Mouse (Mus musculus) liver, postnatal 0 days (tissue): ENCODE measurements around the gene Atp11a. TPM values are rescaled to one million over a fixed set of nuclear protein-coding genes. Genes with fewer than 3 reads are reported as not detected.

Experiments
- ATAC-seq: fragments of 200-750 bp; cut with Nextera tagmentation; 2 replicates; pipeline ENCODE4 v1.8.0; 2017; ENCODE audit warnings: mild to moderate bottlenecking, moderate library complexity
- DNase-seq: peaks from one replicate; pipeline ENCODE4 v3.0.0-alpha.2; 2016
- H3K27ac ChIP-seq: fragments of 300-500 bp; sonication (generic); 2 replicates; pipeline ENCODE4 v1.5.1; 2014; ENCODE audit warnings: antibody characterized with exemption, moderate library complexity, mild to moderate bottlenecking, low read depth
- H3K27me3 ChIP-seq: fragments of 300-500 bp; sonication (generic); 2 replicates; pipeline ENCODE4 v1.6.1; 2014; ENCODE audit warnings: low read length, control low read depth, mixed read lengths; ENCODE audit not compliant: insufficient read depth
- H3K36me3 ChIP-seq: fragments of 300-500 bp; sonication (generic); replicated peaks from 2 replicates; pipeline ENCODE4 v1.6.1; 2014; ENCODE audit warnings: mild to moderate bottlenecking, control low read depth, low read length, moderate library complexity, mixed read lengths; ENCODE audit not compliant: insufficient read depth
- H3K4me1 ChIP-seq: fragments of 300-500 bp; sonication (generic); 2 replicates; pipeline ENCODE4 v1.6.1; 2014; ENCODE audit warnings: antibody characterized with exemption, mild to moderate bottlenecking, control low read depth; ENCODE audit not compliant: insufficient read depth
- H3K4me2 ChIP-seq: fragments of 300-500 bp; sonication (generic); 2 replicates; pipeline ENCODE4 v1.6.1; 2014; ENCODE audit warnings: low read depth, mild to moderate bottlenecking, low read length, moderate library complexity, mixed read lengths
- H3K4me3 ChIP-seq: fragments of 300-500 bp; sonication (generic); 2 replicates; pipeline ENCODE4 v1.5.1; 2014; ENCODE audit warnings: low read depth, low read length
- H3K9ac ChIP-seq: fragments of 300-500 bp; sonication (generic); replicated peaks from 2 replicates; pipeline ENCODE4 v1.6.1; 2014; ENCODE audit warnings: mild to moderate bottlenecking, moderate library complexity
- H3K9me3 ChIP-seq: fragments of 300-500 bp; sonication (generic); 2 replicates; pipeline ENCODE4 v1.6.1; 2016; ENCODE audit warnings: mild to moderate bottlenecking, control low read depth, low read length, mixed read lengths
- CTCF ChIP-seq: sonication (generic); IDR thresholded peaks from 2 replicates; pipeline ENCODE4 v1.5.1; 2016; ENCODE audit warnings: antibody characterized with exemption, low read depth
- EP300 ChIP-seq: IDR thresholded peaks from 2 replicates; pipeline ENCODE4 v1.6.1; 2016; ENCODE audit warnings: antibody characterized with exemption, low read depth, mild to moderate bottlenecking
- WGBS: fragments of 180-500 bp; shearing (Covaris S2); extraction: QIAGEN DNeasy Blood & Tissue Kit; methylation state at CpG from one replicate; pipeline ENCODE4 v1.1.7; 2014; ENCODE audit not compliant: insufficient replicate concordance; 5-methylcytosine and 5-hydroxymethylcytosine counted together
- polyA plus RNA-seq: library from polyadenylated mRNA; unstranded; fragments of >200 nt; fragmentation: Nextera tagmentation; extraction: Ambion mirVana; gene quantifications from 2 replicates; pipeline ENCODE4 v1.2.1, GENCODE M21; 2015

Gene Atp11a
- polyA plus RNA-seq, 1 experiment from 2014 or later: 0.90 TPM

DNA sequence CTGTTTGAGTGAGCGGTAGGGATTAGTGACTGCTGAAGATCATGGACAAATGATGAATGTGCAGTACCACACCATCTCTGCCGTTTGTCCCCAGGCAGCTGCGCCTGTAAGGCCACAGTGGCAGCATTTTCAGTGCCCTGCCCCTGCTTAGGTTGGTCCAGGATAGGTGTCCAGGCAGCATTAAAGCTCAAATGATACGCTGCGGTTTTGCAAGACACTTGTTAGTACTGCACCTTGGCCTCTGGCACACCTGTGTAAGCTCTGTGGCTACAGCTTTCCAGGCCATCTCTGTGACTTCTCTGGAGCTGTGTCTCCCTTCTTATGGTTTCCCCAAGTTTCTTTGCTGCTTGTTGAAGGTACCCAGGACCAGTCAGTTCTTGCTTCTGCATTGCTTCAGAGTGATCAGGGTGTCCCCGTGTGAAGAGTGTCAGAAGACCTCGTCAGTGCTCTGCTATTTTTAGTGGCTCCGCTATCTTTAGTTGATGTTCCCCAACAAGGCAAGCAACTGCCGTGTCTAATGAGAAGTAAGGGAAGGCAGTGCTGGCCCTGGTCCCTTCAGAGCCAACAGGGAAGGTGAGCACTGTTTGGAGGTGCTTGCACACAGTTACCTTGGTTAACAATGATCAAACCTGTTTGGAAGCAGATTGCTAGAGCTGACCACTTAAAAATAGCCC is 18.6 kb downstream of the Atp11a start:
- no peak for ATAC-seq

DNA sequence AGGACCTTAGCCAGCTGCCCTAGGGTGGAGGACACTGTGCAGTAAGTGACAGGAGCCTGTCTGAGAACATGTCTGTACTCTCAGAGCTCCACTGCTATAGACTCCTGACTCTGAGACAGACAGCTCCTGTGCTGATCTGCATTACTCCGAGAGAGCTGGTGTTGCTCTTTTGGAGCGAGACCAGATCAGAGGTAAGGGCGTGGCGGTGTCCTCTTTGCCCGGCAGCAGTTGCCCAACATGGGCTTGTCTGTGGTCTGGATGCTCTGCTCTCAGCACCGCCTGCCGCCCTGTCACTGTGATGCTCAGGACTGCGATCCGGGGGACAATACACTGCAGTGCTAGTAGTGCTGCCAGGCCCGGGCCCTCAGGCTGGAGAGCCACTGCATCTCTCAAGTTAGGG is 19.4 kb downstream of the Atp11a start:
- WGBS: 70% methylated on average over 10 of the region's 10 CpGs
- Histone ChIP-seq H3K4me3 (no peak overlapping the region), H3K4me2 (no peak overlapping the region), H3K4me1 (peaks cover 5% of the 10 kb centered on the region; the same call in 1 of the 2 replicates), H3K9me3 (no peaks in the 10 kb centered on the region), H3K27ac (no peak overlapping the region), H3K9ac (no peak overlapping the region), H3K27me3 (peaks cover 19% of the 10 kb centered on the region), H3K36me3 (no peaks in the 10 kb centered on the region)
- no peak for ATAC-seq
- TF ChIP-seq EP300 (no peak), CTCF (no peak)
- DNase-seq: no peak

More for the DNA sequence above, 18.6 kb downstream of the Atp11a start:
- WGBS: 57% methylated on average over 9 of the region's 9 CpGs
- H3K27ac ChIP-seq: no peak overlapping the region
- TF ChIP-seq CTCF (no peak), EP300 (no peak)
- H3K9ac ChIP-seq: no peak overlapping the region
- H3K9me3 ChIP-seq: no peaks in the 10 kb centered on the region
- H3K4me1 ChIP-seq: peaks cover 5% of the 10 kb centered on the region; the same call in 1 of the 2 replicates
- no peak for DNase-seq
- no peak overlapping the region for H3K4me3 ChIP-seq
- no peak overlapping the region for H3K4me2 ChIP-seq
- no peaks in the 10 kb centered on the region for H3K36me3 ChIP-seq
- H3K27me3 ChIP-seq: peaks cover 19% of the 10 kb centered on the region

DNA sequence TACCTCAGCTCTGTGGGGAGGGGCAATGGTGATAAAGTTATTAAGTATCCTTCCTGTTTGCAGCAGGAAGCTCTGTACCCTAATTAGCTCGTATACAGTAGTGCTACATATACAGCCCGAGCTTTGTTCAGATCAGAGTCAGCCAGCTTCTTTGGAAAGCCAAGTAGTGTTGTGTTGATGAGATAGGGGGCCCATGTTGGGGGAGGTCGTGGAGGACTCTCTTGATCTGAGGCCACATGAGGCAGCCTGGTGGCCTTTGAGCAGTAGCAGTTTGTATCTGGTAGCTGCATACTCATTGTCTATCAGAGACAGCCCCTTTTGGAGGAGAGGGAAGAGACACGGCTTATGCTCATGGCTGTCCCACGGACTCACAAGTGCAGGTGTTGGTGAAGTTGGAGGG is 20.4 kb downstream of the Atp11a start:
- no peak overlapping the region for H3K27ac ChIP-seq
- no peaks in the 10 kb centered on the region for H3K36me3 ChIP-seq
- 42% methylated on average over 5 of the region's 5 CpGs for WGBS
- no peak for DNase-seq
- peak; percentile 55 for ATAC-seq
- no peaks in the 10 kb centered on the region for H3K9me3 ChIP-seq
- TF ChIP-seq EP300 (no peak), CTCF (no peak)
- H3K4me3 ChIP-seq: no peak overlapping the region
- H3K9ac ChIP-seq: no peak overlapping the region
- H3K4me1 ChIP-seq: peaks cover 5% of the 10 kb centered on the region; the same call in 1 of the 2 replicates
- H3K4me2 ChIP-seq: no peak overlapping the region
- H3K27me3 ChIP-seq: peaks cover 14% of the 10 kb centered on the region

GRCm38 (mm10) chr8:12779541-12779940 is 22.7 kb downstream of the Atp11a start:
- Histone ChIP-seq H3K9ac (no peak overlapping the region), H3K9me3 (no peaks in the 10 kb centered on the region), H3K27me3 (peaks cover 20% of the 10 kb centered on the region), H3K27ac (no peak overlapping the region), H3K4me1 (peaks cover 5% of the 10 kb centered on the region; the same call in 1 of the 2 replicates), H3K4me2 (no peak overlapping the region), H3K4me3 (no peak overlapping the region), H3K36me3 (no peaks in the 10 kb centered on the region)
- DNase-seq (no peak), ATAC-seq (no peak)
- TF ChIP-seq CTCF: no peak
- TF ChIP-seq EP300: no peak
- WGBS: 60% methylated on average over 4 of the region's 4 CpGs

DNA sequence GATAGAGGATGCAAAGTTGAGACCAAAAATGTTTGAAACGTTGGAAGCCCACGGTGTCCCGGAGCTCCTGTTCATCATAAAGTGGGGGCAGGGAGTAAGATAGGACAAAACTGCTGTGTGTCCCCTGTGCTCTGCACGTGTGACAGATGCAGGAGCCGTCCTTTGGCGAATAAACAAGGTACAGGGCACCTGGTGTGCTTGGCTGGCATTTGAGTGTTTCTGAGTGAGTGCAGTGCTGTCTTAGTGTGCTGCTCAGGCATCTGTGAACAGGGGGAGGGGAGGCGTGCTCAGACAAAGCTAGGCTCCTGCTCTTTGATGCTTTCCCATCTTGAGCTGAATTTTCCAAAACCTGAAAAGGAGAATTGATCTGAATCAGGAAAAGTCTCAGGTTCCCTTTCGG is 28.7 kb downstream of the Atp11a start:
- WGBS: 69% methylated on average over 8 of the region's 8 CpGs
- Histone ChIP-seq H3K4me1 (no peaks in the 10 kb centered on the region), H3K4me2 (no peak overlapping the region), H3K9me3 (no peaks in the 10 kb centered on the region), H3K9ac (no peak overlapping the region), H3K4me3 (no peak overlapping the region), H3K36me3 (no peaks in the 10 kb centered on the region), H3K27me3 (peaks cover 22% of the 10 kb centered on the region; the same call in 1 of the 2 replicates), H3K27ac (no peak overlapping the region)
- ATAC-seq (no peak), DNase-seq (no peak)
- TF ChIP-seq EP300 (no peak), CTCF (no peak)

DNA sequence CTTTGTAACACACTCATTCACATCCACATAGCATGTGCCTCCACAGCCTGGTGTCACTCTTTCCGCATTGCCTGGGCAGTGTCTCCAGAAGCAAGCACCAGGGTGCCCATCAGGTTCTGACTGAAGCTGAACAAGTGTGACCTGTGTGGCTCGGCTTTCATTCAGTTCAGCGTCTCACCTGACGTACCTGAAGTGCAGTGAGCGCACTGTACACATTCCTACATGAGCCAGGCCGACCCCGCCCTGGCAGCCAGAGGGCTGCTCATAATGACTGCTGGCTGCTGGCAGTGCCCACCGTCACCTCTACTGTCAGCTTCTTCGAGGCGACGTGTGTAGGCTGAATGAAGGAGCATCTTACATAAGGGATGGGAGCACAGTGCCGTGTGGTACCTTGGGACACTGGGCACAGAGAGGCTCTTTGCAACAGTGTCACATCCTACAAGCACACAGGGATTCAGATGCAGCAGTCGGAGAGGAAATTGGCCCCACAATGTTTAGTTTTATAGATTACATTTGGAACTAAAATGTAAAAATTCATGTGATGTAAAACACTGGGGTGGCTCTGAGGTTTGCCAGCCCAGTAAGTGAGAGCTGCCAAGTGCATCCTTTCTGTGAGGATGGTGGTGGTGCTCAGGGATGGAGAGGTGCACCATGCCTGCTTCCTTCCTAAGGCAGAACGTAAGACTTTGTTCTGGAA is 29.6 kb downstream of the Atp11a start:
- H3K9me3 ChIP-seq: no peaks in the 10 kb centered on the region
- ATAC-seq (no peak), DNase-seq (no peak)
- H3K4me3 ChIP-seq: no peak overlapping the region
- H3K9ac ChIP-seq: no peak overlapping the region
- no peaks in the 10 kb centered on the region for H3K36me3 ChIP-seq
- no peak overlapping the region for H3K27ac ChIP-seq
- WGBS: 78% methylated on average over 14 of the region's 14 CpGs
- TF ChIP-seq CTCF: no peak
- TF ChIP-seq EP300: no peak
- H3K4me2 ChIP-seq: no peak overlapping the region
- no peaks in the 10 kb centered on the region for H3K4me1 ChIP-seq
- H3K27me3 ChIP-seq: peaks cover 24% of the 10 kb centered on the region; the same call in 1 of the 2 replicates
